Mouse (Mus musculus) forebrain, embryonic 16.5 days (tissue): ENCODE data around the gene Uhrf1bp1. TPM values are rescaled to one million over a fixed set of nuclear protein-coding genes. Genes with fewer than 3 reads are reported as not detected.

ENCODE experiments used
- ATAC-seq: fragments of 200-750 bp; cut with Nextera tagmentation; 2 replicates; pipeline ENCODE4 v1.8.0; 2017; ENCODE audit warnings: mild to moderate bottlenecking, moderate library complexity
- H3K27ac ChIP-seq: fragments of 300-500 bp; sonication (generic); 2 replicates; pipeline ENCODE4 v1.5.1; 2014; ENCODE audit warnings: low read length, control low read depth
- H3K27me3 ChIP-seq: fragments of 300-500 bp; sonication (generic); replicated peaks from 2 replicates; pipeline ENCODE4 v1.6.1; 2014; ENCODE audit warnings: low read length; ENCODE audit not compliant: control insufficient read depth, insufficient read depth
- H3K36me3 ChIP-seq: fragments of 300-500 bp; sonication (generic); 2 replicates; pipeline ENCODE4 v1.6.1; 2014; ENCODE audit not compliant: control insufficient read depth, insufficient read depth
- H3K4me1 ChIP-seq: fragments of 300-500 bp; sonication (generic); replicated peaks from 2 replicates; pipeline ENCODE4 v1.6.1; 2014; ENCODE audit warnings: low read length; ENCODE audit not compliant: control insufficient read depth, insufficient read depth
- H3K4me2 ChIP-seq: fragments of 300-500 bp; sonication (generic); 2 replicates; pipeline ENCODE4 v1.6.1; 2014; ENCODE audit warnings: mild to moderate bottlenecking, low read length, control low read depth
- H3K4me3 ChIP-seq: fragments of 300-500 bp; sonication (generic); replicated peaks from 2 replicates; pipeline ENCODE4 v1.5.1; 2014; ENCODE audit warnings: mild to moderate bottlenecking, low read length, control low read depth
- H3K9ac ChIP-seq: fragments of 300-500 bp; sonication (generic); replicated peaks from 2 replicates; pipeline ENCODE4 v1.6.1; 2014; ENCODE audit warnings: low read depth, low read length, control low read depth
- H3K9me3 ChIP-seq: fragments of 300-500 bp; sonication (generic); 2 replicates; pipeline ENCODE4 v1.6.1; 2016; ENCODE audit warnings: low read length; ENCODE audit not compliant: control insufficient read depth
- WGBS: fragments of 180-500 bp; shearing (Covaris S2); extraction: QIAGEN DNeasy Blood & Tissue Kit; methylation state at CpG from one replicate; pipeline ENCODE4 v1.1.7; 2014; 5-methylcytosine and 5-hydroxymethylcytosine counted together
- polyA plus RNA-seq: library from polyadenylated mRNA; unstranded; fragments of >200 nt; fragmentation: Nextera tagmentation; extraction: Ambion mirVana; gene quantifications from 2 replicates; pipeline ENCODE4 v1.2.1, GENCODE M21; 2015

The Uhrf1bp1 gene
- polyA plus RNA-seq, 1 experiment from 2014 or later: 6.8 TPM

GRCm38 (mm10) chr17:27865461-27865860 lies 9.2 kb downstream of the Uhrf1bp1 start:
- Histone ChIP-seq H3K36me3 (no peaks in the 10 kb centered on the region), H3K4me3 (no peak overlapping the region), H3K27ac (no peak overlapping the region), H3K4me1 (no peaks in the 10 kb centered on the region), H3K9me3 (no peaks in the 10 kb centered on the region), H3K27me3 (no peaks in the 10 kb centered on the region), H3K4me2 (no peak overlapping the region), H3K9ac (no peak overlapping the region)
- 82% methylated on average over 2 of the region's 2 CpGs for WGBS
- ATAC-seq: no peak

GRCm38 (mm10) chr17:27866737-27867136 lies 10.5 kb downstream of the Uhrf1bp1 start:
- no peak for ATAC-seq
- Histone ChIP-seq H3K4me1 (no peaks in the 10 kb centered on the region; the same call in 1 of the 2 replicates), H3K9ac (no peak overlapping the region), H3K36me3 (no peaks in the 10 kb centered on the region), H3K27ac (no peak overlapping the region), H3K4me3 (no peak overlapping the region), H3K4me2 (no peak overlapping the region), H3K9me3 (no peaks in the 10 kb centered on the region), H3K27me3 (no peaks in the 10 kb centered on the region)
- WGBS: 90% methylated on average over 4 of the region's 4 CpGs

- peak; percentile 33; the same call in 1 of the 2 replicates for ATAC-seq
- WGBS: 65% methylated on average over 3 of the region's 3 CpGs
- Histone ChIP-seq H3K9ac (no peak overlapping the region), H3K9me3 (no peaks in the 10 kb centered on the region), H3K27ac (no peak overlapping the region), H3K27me3 (no peaks in the 10 kb centered on the region), H3K4me2 (no peak overlapping the region), H3K4me3 (no peak overlapping the region), H3K4me1 (no peaks in the 10 kb centered on the region; the same call in 1 of the 2 replicates), H3K36me3 (no peaks in the 10 kb centered on the region)
These were observed 15.6 kb downstream of the Uhrf1bp1 start for GRCm38 (mm10) chr17:27871851-27872250.

GRCm38 (mm10) chr17:27873583-27873982 lies 17.3 kb downstream of the Uhrf1bp1 start:
- no peak for ATAC-seq

GRCm38 (mm10) chr17:27874510-27874909 lies 18.3 kb downstream of the Uhrf1bp1 start:
- H3K4me3 ChIP-seq: no peak overlapping the region
- no peaks in the 10 kb centered on the region; the same call in 1 of the 2 replicates for H3K4me1 ChIP-seq
- 79% methylated on average over 5 of the region's 5 CpGs for whole genome bisulfite sequencing
- no peaks in the 10 kb centered on the region for H3K36me3 ChIP-seq
- ATAC-seq: no peak
- no peaks in the 10 kb centered on the region for H3K27me3 ChIP-seq
- H3K27ac ChIP-seq: no peak overlapping the region
- no peak overlapping the region for H3K9ac ChIP-seq
- no peak overlapping the region for H3K4me2 ChIP-seq
- H3K9me3 ChIP-seq: no peaks in the 10 kb centered on the region

More at GRCm38 (mm10) chr17:27873583-27873982, 17.3 kb downstream of the Uhrf1bp1 start:
- H3K27ac ChIP-seq: no peak overlapping the region
- H3K36me3 ChIP-seq: no peaks in the 10 kb centered on the region
- WGBS: 75% methylated on average over 3 of the region's 3 CpGs
- H3K4me3 ChIP-seq: no peak overlapping the region
- no peaks in the 10 kb centered on the region for H3K9me3 ChIP-seq
- no peak overlapping the region for H3K9ac ChIP-seq
- no peak overlapping the region for H3K4me2 ChIP-seq
- no peaks in the 10 kb centered on the region; the same call in 1 of the 2 replicates for H3K4me1 ChIP-seq
- H3K27me3 ChIP-seq: no peaks in the 10 kb centered on the region

GRCm38 (mm10) chr17:27881518-27881917 lies 25.3 kb downstream of the Uhrf1bp1 start:
- H3K36me3 ChIP-seq: peaks cover 18% of the 10 kb centered on the region
- no peak overlapping the region for H3K4me3 ChIP-seq
- no peaks in the 10 kb centered on the region for H3K9me3 ChIP-seq
- H3K27me3 ChIP-seq: no peaks in the 10 kb centered on the region
- no peak for ATAC-seq
- 66% methylated on average over 11 of the region's 11 CpGs for WGBS
- H3K4me2 ChIP-seq: no peak overlapping the region
- H3K4me1 ChIP-seq: no peaks in the 10 kb centered on the region
- H3K27ac ChIP-seq: no peak overlapping the region
- no peak overlapping the region for H3K9ac ChIP-seq

GRCm38 (mm10) chr17:27883129-27883528 lies 26.9 kb downstream of the Uhrf1bp1 start:
- H3K27ac ChIP-seq: no peak overlapping the region
- H3K4me1 ChIP-seq: no peaks in the 10 kb centered on the region
- H3K27me3 ChIP-seq: no peaks in the 10 kb centered on the region
- H3K9me3 ChIP-seq: no peaks in the 10 kb centered on the region
- WGBS: 88% methylated on average over 8 of the region's 8 CpGs
- no peak overlapping the region for H3K4me2 ChIP-seq
- H3K36me3 ChIP-seq: peaks cover 18% of the 10 kb centered on the region
- no peak for ATAC-seq
- H3K9ac ChIP-seq: no peak overlapping the region
- H3K4me3 ChIP-seq: no peak overlapping the region

- no peaks in the 10 kb centered on the region for H3K4me1 ChIP-seq
- no peak for ATAC-seq
- peaks cover 18% of the 10 kb centered on the region for H3K36me3 ChIP-seq
- H3K4me2 ChIP-seq: no peak overlapping the region
- H3K9ac ChIP-seq: no peak overlapping the region
- H3K27me3 ChIP-seq: no peaks in the 10 kb centered on the region
- no peaks in the 10 kb centered on the region for H3K9me3 ChIP-seq
- H3K4me3 ChIP-seq: no peak overlapping the region
- WGBS: 94% methylated on average over 6 of the region's 6 CpGs
- no peak overlapping the region for H3K27ac ChIP-seq
These were observed 27.8 kb downstream of the Uhrf1bp1 start for GRCm38 (mm10) chr17:27883994-27884393.

- 84% methylated on average over 19 of the region's 19 CpGs for WGBS
- Histone ChIP-seq H3K9me3 (no peaks in the 10 kb centered on the region), H3K27ac (no peak overlapping the region), H3K36me3 (peaks cover 16% of the 10 kb centered on the region), H3K4me1 (no peaks in the 10 kb centered on the region), H3K4me3 (no peak overlapping the region), H3K27me3 (no peaks in the 10 kb centered on the region), H3K9ac (no peak overlapping the region), H3K4me2 (no peak overlapping the region)
- ATAC-seq: no peak
These were observed 30.4 kb downstream of the Uhrf1bp1 start for GRCm38 (mm10) chr17:27886499-27887210.
